26 mouse cellular contexts compared by ENCODE assay signal in genomic region chr9:13794756-13795155, GRCm38 (mm10). TPM values are rescaled to one million over a fixed set of nuclear protein-coding genes. Genes with fewer than 3 reads are reported as not detected.
DNase-seq lines count a peak whose midpoint lies in the region; ATAC-seq and TF ChIP-seq lines count a peak whose summit lies in the region.
"Had no signal": no experiment of that assay in that cellular context is flagged by ENCODE, and none has a peak within 500 bp of the region (broad histone marks: within the 10 kb centered on the region; RNA-seq: fewer than 3 reads in every experiment).

No protein-coding gene starts in this region.

- no peak overlapping the region for H3K27ac ChIP-seq in liver, embryonic 11.5 days (ENCODE audit: low read depth, low read length)
- H3K27ac ChIP-seq in MEL (ENCODE audit: control insufficient read depth, low read depth, low read length) = no peak overlapping the region
- H3K27ac ChIP-seq in liver, embryonic 13.5 days = no peak overlapping the region
- H3K27ac ChIP-seq in liver, embryonic 16.5 days (ENCODE audit: low read length) = no peak overlapping the region
- H3K27ac ChIP-seq: forebrain, embryonic 10.5 days; forebrain, embryonic 13.5 days; heart, adult 2 months; heart, embryonic 10.5 days; heart, embryonic 13.5 days; hindbrain, embryonic 12.5 days; hindbrain, embryonic 15.5 days had no signal

- no peak overlapping the region for H3K4me3 ChIP-seq in liver, embryonic 11.5 days (ENCODE audit: low read depth, low read length)
- no peak overlapping the region for H3K4me3 ChIP-seq in MEL (ENCODE audit: control insufficient read depth in 1 of 2, insufficient read depth in 1 of 2, low read depth in 2 of 2, low read length in 2 of 2)
- no peak overlapping the region for H3K4me3 ChIP-seq in liver, embryonic 13.5 days (replicated peaks)
- H3K4me3 ChIP-seq in liver, embryonic 16.5 days (ENCODE audit: low read depth, low read length) = no peak overlapping the region
- H3K4me3 ChIP-seq: forebrain, embryonic 10.5 days; forebrain, embryonic 13.5 days; heart, adult 2 months; heart, embryonic 10.5 days; heart, embryonic 13.5 days; hindbrain, embryonic 12.5 days; hindbrain, embryonic 15.5 days had no signal

- ATAC-seq in liver, embryonic 11.5 days (replicated peaks; ENCODE audit: low FRiP score) = peak; percentile 79
- ATAC-seq in liver, embryonic 13.5 days (ENCODE audit: low read depth) = peak; percentile 83
- ATAC-seq in liver, embryonic 16.5 days (ENCODE audit: low read depth) = peak; percentile 67
- ATAC-seq: forebrain, embryonic 13.5 days; forebrain, postnatal 0 days had no signal

- no peak for TF ChIP-seq RAD21 in MEL (IDR thresholded peaks at IDR 0.05; ENCODE audit: low read depth, low read length)

- H3K9ac ChIP-seq in liver, embryonic 11.5 days (ENCODE audit: low read depth, low read length) = no peak overlapping the region
- no peak overlapping the region for H3K9ac ChIP-seq in MEL (ENCODE audit: control insufficient read depth, low read depth, low read length, poor library complexity, severe bottlenecking)
- H3K9ac ChIP-seq in liver, embryonic 13.5 days = no peak overlapping the region
- no peak overlapping the region for H3K9ac ChIP-seq in liver, embryonic 16.5 days (ENCODE audit: low read depth, low read length)
- H3K9ac ChIP-seq: forebrain, embryonic 13.5 days; forebrain, postnatal 0 days; heart, embryonic 13.5 days; hindbrain, embryonic 12.5 days; hindbrain, embryonic 15.5 days had no signal

- no peaks in the 10 kb centered on the region for H3K79me2 ChIP-seq in MEL (ENCODE audit: control insufficient read depth, insufficient read depth, low read length, poor library complexity)

- WGBS in liver, embryonic 11.5 days = 81% methylated on average over 2 of the region's 2 CpGs
- WGBS in liver, embryonic 13.5 days (ENCODE audit: insufficient replicate concordance) = 69% methylated on average over 2 of the region's 2 CpGs
- WGBS in liver, embryonic 16.5 days (ENCODE audit: insufficient replicate concordance) = 59% methylated on average over 2 of the region's 2 CpGs

- H3K9me3 ChIP-seq in liver, embryonic 11.5 days (ENCODE audit: control insufficient read depth, low read length) = no peaks in the 10 kb centered on the region
- H3K9me3 ChIP-seq in MEL (replicated peaks; ENCODE audit: insufficient read depth, low read length) = no peaks in the 10 kb centered on the region
- no peaks in the 10 kb centered on the region for H3K9me3 ChIP-seq in liver, embryonic 13.5 days (replicated peaks)
- H3K9me3 ChIP-seq in liver, embryonic 16.5 days (replicated peaks; ENCODE audit: control insufficient read depth, low read length) = no peaks in the 10 kb centered on the region
- H3K9me3 ChIP-seq: forebrain, embryonic 10.5 days; forebrain, embryonic 13.5 days; G1E; heart, embryonic 10.5 days; heart, embryonic 13.5 days; hindbrain, embryonic 12.5 days; hindbrain, embryonic 15.5 days had no signal

- H3K27me3 ChIP-seq in liver, embryonic 11.5 days (replicated peaks; ENCODE audit: control insufficient read depth, insufficient read depth, low read length) = no peaks in the 10 kb centered on the region
- H3K27me3 ChIP-seq in MEL (ENCODE audit: control insufficient read depth in 1 of 2, insufficient read depth in 2 of 2, low read length in 2 of 2) = no peaks in the 10 kb centered on the region
- H3K27me3 ChIP-seq in liver, embryonic 13.5 days = no peaks in the 10 kb centered on the region
- no peaks in the 10 kb centered on the region for H3K27me3 ChIP-seq in liver, embryonic 16.5 days (ENCODE audit: control insufficient read depth, insufficient read depth, low read depth, low read length)
- H3K27me3 ChIP-seq: CH12.LX; forebrain, embryonic 13.5 days; heart, embryonic 13.5 days; hindbrain, embryonic 12.5 days; hindbrain, embryonic 15.5 days had no signal

- H3K36me3 ChIP-seq in liver, embryonic 11.5 days (ENCODE audit: control insufficient read depth, insufficient read depth, low read length) = peaks cover 18% of the 10 kb centered on the region
- H3K36me3 ChIP-seq in MEL (ENCODE audit: control insufficient read depth in 1 of 2, insufficient read depth in 2 of 2, low read length in 2 of 2) = peaks cover 2 to 53% of the 10 kb centered on the region in 2 experiments
- H3K36me3 ChIP-seq in liver, embryonic 13.5 days = peaks cover 58% of the 10 kb centered on the region
- H3K36me3 ChIP-seq in liver, embryonic 16.5 days (ENCODE audit: control insufficient read depth, insufficient read depth) = no peaks in the 10 kb centered on the region; the same call in 1 of the 2 replicates

- TF ChIP-seq EP300 in MEL (IDR thresholded peaks at IDR 0.05; ENCODE audit: low read depth in 1 of 2, low read length in 2 of 2) = peak; percentile 74 to 80

- TF ChIP-seq POLR2A in MEL (IDR thresholded peaks at IDR 0.05; ENCODE audit: control insufficient read depth in 1 of 2, insufficient read depth in 1 of 2, low read depth in 1 of 2, low read length in 2 of 2, poor library complexity in 1 of 2) = no peak

- no peak overlapping the region for H3K4me2 ChIP-seq in liver, embryonic 11.5 days
- no peak overlapping the region for H3K4me2 ChIP-seq in liver, embryonic 13.5 days
- H3K4me2 ChIP-seq in liver, embryonic 16.5 days (ENCODE audit: low read depth, low read length) = no peak overlapping the region
- H3K4me2 ChIP-seq: forebrain, embryonic 13.5 days; heart, embryonic 13.5 days; hindbrain, embryonic 12.5 days; hindbrain, embryonic 15.5 days had no signal

- TF ChIP-seq CTCF in MEL (IDR thresholded peaks at IDR 0.05 in 2 of 3, conservative IDR thresholded peaks at IDR 0.05 in 1 of 3; ENCODE audit: control insufficient read depth in 1 of 3, insufficient read depth in 1 of 3, low read depth in 2 of 3, low read length in 3 of 3, poor library complexity in 1 of 3, severe bottlenecking in 1 of 3) = no peak

- no peak for DNase-seq in liver, embryonic 11.5 days (ENCODE audit: low spot score)
- no peak for DNase-seq in liver
- DNase-seq in MEL (ENCODE audit: low read depth, low spot score) = peak; percentile 60
- DNase-seq in liver, embryonic 13.5 days = peak; percentile 18
- no peak for DNase-seq in spleen, postnatal 14 days (ENCODE audit: low spot score in 2 of 2)
- DNase-seq in urinary bladder, postnatal 10 days (ENCODE audit: low spot score) = no peak
- DNase-seq: adrenal gland, adult 2 months; adrenal gland, postnatal 14 days; cerebellum, adult 11-12 months; cerebellum, adult 8-10 months; cerebellum, postnatal 10 days; cerebellum, postnatal 36 days; embryo, embryonic 11 days; forebrain, postnatal 0 days; gastrocnemius, postnatal 25 days; heart, adult 2 months; heart, postnatal 14 days had no signal

- H3K4me1 ChIP-seq in liver, embryonic 11.5 days (replicated peaks; ENCODE audit: control insufficient read depth, insufficient read depth, low read length) = no peaks in the 10 kb centered on the region
- no peaks in the 10 kb centered on the region for H3K4me1 ChIP-seq in MEL (ENCODE audit: control insufficient read depth in 1 of 2, insufficient read depth in 2 of 2, low read length in 2 of 2)
- H3K4me1 ChIP-seq in liver, embryonic 13.5 days (replicated peaks) = no peaks in the 10 kb centered on the region
- H3K4me1 ChIP-seq in liver, embryonic 16.5 days (ENCODE audit: control insufficient read depth, low read depth, low read length) = no peaks in the 10 kb centered on the region
- H3K4me1 ChIP-seq: forebrain, embryonic 10.5 days; forebrain, embryonic 13.5 days; heart, embryonic 10.5 days; heart, embryonic 13.5 days; hindbrain, embryonic 12.5 days; hindbrain, embryonic 15.5 days had no signal

TF ChIP-seq in MEL, 35 proteins besides CTCF, POLR2A, EP300 and RAD21 (continues in another document):
- TF ChIP-seq CHD1 (IDR thresholded peaks at IDR 0.05; ENCODE audit: low read depth, low read length) = no peak
- TF ChIP-seq TBP (IDR thresholded peaks at IDR 0.05; ENCODE audit: low read depth, low read length) = no peak
- no peak for TF ChIP-seq GABPA (IDR thresholded peaks at IDR 0.05; ENCODE audit: low read depth, low read length)
- peak; percentile 37; the same call in 1 of the 2 replicates for TF ChIP-seq BHLHE40 (IDR thresholded peaks at IDR 0.05; ENCODE audit: borderline replicate concordance, low read depth, low read length)
- no peak for TF ChIP-seq UBTF (IDR thresholded peaks at IDR 0.05; ENCODE audit: borderline replicate concordance, insufficient read depth, low read depth, low read length)
- no peak for TF ChIP-seq POLR2AphosphoS5 (IDR thresholded peaks at IDR 0.05; ENCODE audit: borderline replicate concordance, low read depth, low read length)
- no peak for TF ChIP-seq KAT2A (conservative IDR thresholded peaks at IDR 0.05; ENCODE audit: low read depth, low read length)
- TF ChIP-seq ELF1 (IDR thresholded peaks at IDR 0.05; ENCODE audit: low read depth, low read length) = no peak
- no peak for TF ChIP-seq SIN3A (IDR thresholded peaks at IDR 0.05; ENCODE audit: low read length)
- no peak for TF ChIP-seq CHD2 (IDR thresholded peaks at IDR 0.05; ENCODE audit: low read length)
- no peak for TF ChIP-seq JUND (IDR thresholded peaks at IDR 0.05; ENCODE audit: low read depth, low read length)
- peak; percentile 33; the same call in 1 of the 2 replicates for TF ChIP-seq TAL1 (IDR thresholded peaks at IDR 0.05; ENCODE audit: low read length)

RNA-seq across cellular contexts. Expression of gene Cep57, which starts 32.2 kb away (rescaled TPM):
- 55.9 and 62.8 TPM in 2 replicates for polyA plus RNA-seq in liver, embryonic 11.5 days (2014; fragmentation: Nextera tagmentation; extraction: Ambion mirVana)
- 89.3 and 98.7 TPM in 2 replicates for total RNA-seq in MEL (2012; rRNA removed)
- 100 to 1,000 TPM; 119 to 142 TPM for polyA plus RNA-seq in MEL (2012; ENCODE audit: insufficient read depth in 1 of 2, insufficient read length in 2 of 2, low read depth in 1 of 2, low replicate concordance in 2 of 2, missing spikeins in 1 of 2)
- polyA plus RNA-seq in liver, embryonic 13.5 days (2015; fragmentation: Nextera tagmentation; extraction: Ambion mirVana) = 42.8 and 46.2 TPM in 2 replicates
- polyA plus RNA-seq in liver, embryonic 16.5 days (2015; fragmentation: Nextera tagmentation; extraction: Ambion mirVana) = 26.8 and 28.0 TPM in 2 replicates

RNA-seq across cellular contexts. Expression of gene Fam76b, which starts 32.8 kb away (rescaled TPM):
- 20.5 and 21.5 TPM in 2 replicates for polyA plus RNA-seq in liver, embryonic 11.5 days (2014; fragmentation: Nextera tagmentation; extraction: Ambion mirVana)
- total RNA-seq in MEL (2012; rRNA removed) = 27.9 and 32.3 TPM in 2 replicates
- 10 to 100 TPM; 39.2 to 43.8 TPM for polyA plus RNA-seq in MEL (2012; ENCODE audit: insufficient read depth in 1 of 2, insufficient read length in 2 of 2, low read depth in 1 of 2, low replicate concordance in 2 of 2, missing spikeins in 1 of 2)
- 8.3 and 10.1 TPM in 2 replicates for polyA plus RNA-seq in liver, embryonic 13.5 days (2015; fragmentation: Nextera tagmentation; extraction: Ambion mirVana)
- 6.6 and 8.5 TPM in 2 replicates for polyA plus RNA-seq in liver, embryonic 16.5 days (2015; fragmentation: Nextera tagmentation; extraction: Ambion mirVana)

RNA-seq across cellular contexts. Expression of gene Mtmr2, which starts 46.5 kb away (rescaled TPM):
- polyA plus RNA-seq in liver, embryonic 11.5 days (2014; fragmentation: Nextera tagmentation; extraction: Ambion mirVana) = 53.2 and 53.7 TPM in 2 replicates
- 75.2 and 80.5 TPM in 2 replicates for total RNA-seq in MEL (2012; rRNA removed)
- polyA plus RNA-seq in MEL (2012; ENCODE audit: insufficient read depth in 1 of 2, insufficient read length in 2 of 2, low read depth in 1 of 2, low replicate concordance in 2 of 2, missing spikeins in 1 of 2) = 10 to 100 TPM; 47.1 to 95.8 TPM
- polyA plus RNA-seq in liver, embryonic 13.5 days (2015; fragmentation: Nextera tagmentation; extraction: Ambion mirVana) = 22.8 and 25.4 TPM in 2 replicates
- 19.5 and 20.1 TPM in 2 replicates for polyA plus RNA-seq in liver, embryonic 16.5 days (2015; fragmentation: Nextera tagmentation; extraction: Ambion mirVana)

Comparison
In these comparisons a context has a peak if more than half of its experiments do, and no peak if none do; other contexts are left out.
1. DNase-seq: peak in MEL (single experiment) and liver, embryonic 13.5 days (single experiment); none in liver, embryonic 11.5 days (single experiment), liver (single experiment), spleen, postnatal 14 days (0 of 2) and urinary bladder, postnatal 10 days (single experiment).
2. Peak in every context shown above with its lines, with median percentiles within 50 percentile points of each other: ATAC-seq.